Mouse (Mus musculus) megakaryocyte, embryonic 14.5 days (primary cell): Measurements from ENCODE around the gene Hes6. TPM values are rescaled to one million over a fixed set of nuclear protein-coding genes. Genes with fewer than 3 reads are reported as not detected.

Experiments
- H3K27me3 ChIP-seq: replicated peaks from 2 replicates; pipeline ENCODE3; 2012; ENCODE audit warnings: inconsistent platforms
- H3K36me3 ChIP-seq: replicated peaks from 2 replicates; pipeline ENCODE3; 2012; ENCODE audit warnings: low read length, inconsistent platforms, mixed read lengths
- H3K4me1 ChIP-seq: 2 replicates; pipeline ENCODE4 v1.6.1; 2012; ENCODE audit warnings: inconsistent platforms
- H3K4me3 ChIP-seq: replicated peaks from 2 replicates; pipeline ENCODE3; 2012; ENCODE audit warnings: moderate library complexity, mild to moderate bottlenecking, inconsistent platforms
- H3K9me3 ChIP-seq: 2 replicates; pipeline ENCODE4 v1.6.1; 2012; ENCODE audit warnings: inconsistent platforms
- FLI1 ChIP-seq: IDR thresholded peaks from 2 replicates; pipeline ENCODE4 v1.6.1; 2012; ENCODE audit warnings: low read length, inconsistent platforms, mixed read lengths
- GATA1 ChIP-seq: IDR thresholded peaks from 3 replicates; pipeline ENCODE4 v1.6.1; 2012; ENCODE audit warnings: mixed read lengths, low read length, inconsistent platforms, borderline replicate concordance
- polyA plus RNA-seq: library from polyadenylated mRNA; stranded (reverse); fragments of >175 nt; gene quantifications from 2 replicates; pipeline ENCODE4 v1.2.3, GENCODE M21; 2012; ENCODE audit warnings: low replicate concordance; ENCODE audit not compliant: insufficient read depth

Hes6 gene
- polyA plus RNA-seq, 1 experiment = 60.4 TPM

DNA sequence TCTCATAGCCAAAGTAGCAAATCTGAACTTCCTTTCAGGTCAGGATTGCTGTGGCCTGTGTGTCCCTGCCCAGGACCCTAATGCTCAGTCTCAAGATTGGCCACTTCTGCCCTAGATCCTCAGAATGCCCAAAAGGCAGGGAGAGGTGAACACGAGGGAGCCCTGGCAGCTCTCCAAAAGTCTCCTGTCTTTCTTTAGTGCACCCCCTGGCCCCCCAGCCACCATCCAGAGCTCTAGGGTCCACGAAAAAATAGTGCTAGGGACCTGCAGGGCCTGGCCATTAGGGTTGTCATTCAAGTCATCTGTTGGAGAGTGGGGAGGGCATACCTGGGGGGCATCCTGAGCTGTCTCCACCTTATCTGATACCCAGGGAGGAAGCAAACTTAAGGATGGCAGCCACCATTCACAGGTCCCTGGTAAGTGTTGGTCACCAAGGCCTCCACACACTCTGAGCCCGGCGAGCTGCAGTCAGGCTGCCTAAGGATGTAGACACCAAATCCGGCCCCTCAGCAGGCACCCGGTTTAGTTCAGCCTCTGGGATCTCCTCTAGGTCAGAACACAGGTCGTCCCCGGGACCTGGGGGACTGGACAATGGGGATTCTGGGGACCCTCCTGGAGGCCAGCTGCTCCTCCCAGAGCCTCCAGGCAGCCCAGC, 2.1 kb downstream of the Hes6 start:
- peak overlapping the region; percentile 98 for H3K4me3 ChIP-seq
- H3K27me3 ChIP-seq = peaks cover 8% of the 10 kb centered on the region
- peaks cover 46% of the 10 kb centered on the region for H3K4me1 ChIP-seq
- no peak for TF ChIP-seq FLI1
- no peak for TF ChIP-seq GATA1
- H3K9me3 ChIP-seq = no peaks in the 10 kb centered on the region
- peaks cover 23% of the 10 kb centered on the region for H3K36me3 ChIP-seq

GRCm38 (mm10) chr1:91407819-91408218, 6.0 kb downstream of the Hes6 start:
- Histone ChIP-seq H3K9me3 (no peaks in the 10 kb centered on the region), H3K4me1 (peaks cover 42% of the 10 kb centered on the region), H3K4me3 (no peak overlapping the region), H3K36me3 (peaks cover 18% of the 10 kb centered on the region), H3K27me3 (peaks cover 29% of the 10 kb centered on the region)
- no peak for TF ChIP-seq GATA1
- no peak for TF ChIP-seq FLI1

- Histone ChIP-seq H3K36me3 (peaks cover 4% of the 10 kb centered on the region), H3K4me1 (peaks cover 26% of the 10 kb centered on the region), H3K9me3 (no peaks in the 10 kb centered on the region), H3K4me3 (peak overlapping the region; percentile 76), H3K27me3 (peaks cover 29% of the 10 kb centered on the region)
- TF ChIP-seq FLI1 (no peak), GATA1 (no peak)
Observed at GRCm38 (mm10) chr1:91405406-91406169, 8.2 kb downstream of the Hes6 start.

DNA sequence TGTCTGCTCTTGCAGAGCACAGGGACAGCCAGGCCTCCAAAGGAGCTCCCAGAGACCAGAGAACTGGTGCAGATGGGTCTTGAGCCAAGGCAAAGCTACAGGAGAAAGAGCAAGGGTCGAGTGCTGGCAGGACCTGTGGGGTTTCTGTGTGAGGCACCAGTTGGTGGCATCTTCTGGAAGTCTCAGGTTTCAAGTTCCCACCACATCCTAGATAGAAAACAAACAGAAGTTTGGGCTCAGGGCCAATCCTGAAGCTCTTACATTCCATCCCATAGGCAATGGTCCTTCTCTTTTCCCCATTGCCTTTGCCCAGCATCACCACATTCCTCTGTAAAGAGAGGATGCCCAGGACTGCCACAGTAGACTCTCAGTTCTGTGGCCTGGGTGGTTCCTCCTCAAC, 8.9 kb downstream of the Hes6 start:
- H3K9me3 ChIP-seq = peaks cover 4% of the 10 kb centered on the region
- TF ChIP-seq GATA1 (no peak), FLI1 (no peak)
- no peaks in the 10 kb centered on the region for H3K36me3 ChIP-seq
- peaks cover 26% of the 10 kb centered on the region for H3K4me1 ChIP-seq
- no peak overlapping the region for H3K4me3 ChIP-seq
- H3K27me3 ChIP-seq = peaks cover 29% of the 10 kb centered on the region

- TF ChIP-seq GATA1 (no peak), FLI1 (no peak)
- Histone ChIP-seq H3K4me3 (peak within 1 kb of the TSS; percentile 93), H3K9me3 (peaks cover 9% of the 10 kb centered on the region), H3K27me3 (peaks cover 2% of the 10 kb centered on the region), H3K4me1 (peaks cover 38% of the 10 kb centered on the region), H3K36me3 (peaks cover 41% of the 10 kb centered on the region)
Observed at GRCm38 (mm10) chr1:91398260-91399062, 15.4 kb downstream of the Hes6 start, which contains the start of gene Ilkap. Gene Ilkap (minus strand): TSS chr1:91398815.

DNA sequence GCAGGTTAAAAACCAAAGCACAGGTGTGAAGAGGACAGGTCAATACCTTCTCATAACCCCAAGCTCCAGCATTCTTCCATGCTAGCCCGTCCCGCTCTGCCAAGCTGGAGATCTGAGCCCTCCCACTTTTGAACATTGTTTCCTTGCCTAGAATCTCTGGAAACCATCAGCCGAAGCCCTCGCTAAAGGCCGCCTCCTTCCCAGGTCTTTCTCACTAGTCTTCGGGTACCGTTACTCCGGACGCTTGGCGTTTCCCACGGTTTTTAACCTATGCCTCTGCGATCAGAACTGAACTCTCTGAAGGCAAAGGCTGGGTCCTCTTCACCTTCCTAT, 15.9 kb downstream of the Hes6 start:
- peaks cover 46% of the 10 kb centered on the region for H3K36me3 ChIP-seq
- peaks cover 41% of the 10 kb centered on the region for H3K4me1 ChIP-seq
- H3K4me3 ChIP-seq = peak overlapping the region; percentile 93
- H3K27me3 ChIP-seq = no peaks in the 10 kb centered on the region
- no peak for TF ChIP-seq FLI1
- no peak for TF ChIP-seq GATA1
- peaks cover 9% of the 10 kb centered on the region for H3K9me3 ChIP-seq

DNA sequence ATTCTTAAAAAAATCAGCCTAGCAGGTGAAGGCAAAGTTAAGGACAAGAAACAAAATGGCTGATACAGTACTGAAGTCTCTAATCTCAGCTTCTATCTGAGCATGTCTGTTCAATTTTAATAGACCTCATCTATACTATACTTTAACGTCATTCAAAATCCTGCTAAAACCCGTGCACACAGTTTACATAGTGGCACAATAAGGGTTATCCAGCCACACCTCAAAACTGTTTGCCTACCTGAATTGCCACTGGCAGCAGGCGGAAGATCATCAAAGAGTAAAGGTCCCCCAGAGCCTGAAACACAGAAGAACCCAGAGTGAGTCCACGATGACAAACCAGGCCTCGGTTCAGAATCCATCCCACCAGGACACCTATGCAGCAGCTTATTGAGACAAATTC, 23.5 kb downstream of the Hes6 start:
- H3K27me3 ChIP-seq = no peaks in the 10 kb centered on the region
- peaks cover 96% of the 10 kb centered on the region for H3K36me3 ChIP-seq
- TF ChIP-seq GATA1 = no peak
- H3K4me3 ChIP-seq = no peak overlapping the region
- H3K9me3 ChIP-seq = no peaks in the 10 kb centered on the region
- peaks cover 41% of the 10 kb centered on the region for H3K4me1 ChIP-seq

GRCm38 (mm10) chr1:91381091-91381471, 32.8 kb downstream of the Hes6 start:
- H3K27me3 ChIP-seq = no peaks in the 10 kb centered on the region
- no peaks in the 10 kb centered on the region for H3K9me3 ChIP-seq
- TF ChIP-seq GATA1 = no peak
- TF ChIP-seq FLI1 = no peak
- H3K4me1 ChIP-seq = peaks cover 5% of the 10 kb centered on the region
- peaks cover 96% of the 10 kb centered on the region for H3K36me3 ChIP-seq
- no peak overlapping the region for H3K4me3 ChIP-seq

- no peak overlapping the region for H3K4me3 ChIP-seq
- H3K36me3 ChIP-seq = peaks cover 96% of the 10 kb centered on the region
- no peaks in the 10 kb centered on the region for H3K9me3 ChIP-seq
- TF ChIP-seq FLI1 (no peak), GATA1 (no peak)
- H3K4me1 ChIP-seq = peaks cover 8% of the 10 kb centered on the region
- no peaks in the 10 kb centered on the region for H3K27me3 ChIP-seq
Observed at GRCm38 (mm10) chr1:91380453-91381090, 33.3 kb downstream of the Hes6 start.
